Mouse (Mus musculus) frontal cortex, postnatal 10 days (tissue): ENCODE results near the gene Kxd1.
"Not testable (repeated sequence)": the region's sequence is repeated elsewhere in the genome, so short reads cannot be mapped to it uniquely, and the experiment has no call there.

Experiments
- DNase-seq, 2 experiments: peaks; one replicate each; pipeline ENCODE4 v3.0.0; 2022; ENCODE audit warnings: low spot score in 2 of 2, mixed read lengths in 1 of 2

Kxd1 gene

GRCm38 (mm10) chr8:70513441-70513840 lies 14.3 kb downstream of the Kxd1 start:
- DNase-seq: no peak

GRCm38 (mm10) chr8:70512253-70512903 lies 15.4 kb downstream of the Kxd1 start:
- DNase-seq: no peak

- no peak for DNase-seq
Observed at GRCm38 (mm10) chr8:70511770-70512169, 16.0 kb downstream of the Kxd1 start.

- not testable (repeated sequence) for DNase-seq
Observed at GRCm38 (mm10) chr8:70511174-70511573, 16.6 kb downstream of the Kxd1 start.

- peak; percentile 95 to 98 for DNase-seq
Observed at GRCm38 (mm10) chr8:70510228-70510915, 17.4 kb downstream of the Kxd1 start, which contains the start of gene Uba52. TSS of gene Uba52 (minus strand) at chr8:70510801.

- no peak for DNase-seq
Observed at GRCm38 (mm10) chr8:70509281-70509952, 18.3 kb downstream of the Kxd1 start.

GRCm38 (mm10) chr8:70507027-70507393 lies 20.7 kb downstream of the Kxd1 start:
- no peak for DNase-seq

GRCm38 (mm10) chr8:70506328-70507026 lies 21.3 kb downstream of the Kxd1 start, which contains the start of gene Rex1bd:
TSS of gene Rex1bd (minus strand) at chr8:70506752.
- peak; percentile 87 to 92 for DNase-seq

GRCm38 (mm10) chr8:70505698-70506327 lies 21.9 kb downstream of the Kxd1 start:
- no peak for DNase-seq

- DNase-seq: peak in 1 of 2 experiments; percentile 73
Observed at GRCm38 (mm10) chr8:70504851-70505250, 22.9 kb downstream of the Kxd1 start.

GRCm38 (mm10) chr8:70504291-70504716 lies 23.5 kb downstream of the Kxd1 start:
- peak in 1 of 2 experiments; percentile 59 for DNase-seq

- no peak for DNase-seq
Observed at GRCm38 (mm10) chr8:70503062-70503750, 24.6 kb downstream of the Kxd1 start.

- DNase-seq: no peak
Observed at GRCm38 (mm10) chr8:70502540-70502939, 25.2 kb downstream of the Kxd1 start.

GRCm38 (mm10) chr8:70501820-70502529 lies 25.8 kb downstream of the Kxd1 start:
- no peak for DNase-seq

GRCm38 (mm10) chr8:70500386-70501301 lies 27.1 kb downstream of the Kxd1 start:
- no peak for DNase-seq

- no peak for DNase-seq
Observed at GRCm38 (mm10) chr8:70495771-70496062, 32.0 kb downstream of the Kxd1 start.

- DNase-seq: no peak
Observed at GRCm38 (mm10) chr8:70495001-70495770, 32.6 kb downstream of the Kxd1 start.

- no peak for DNase-seq
Observed at GRCm38 (mm10) chr8:70494416-70494945, 33.3 kb downstream of the Kxd1 start.
